Mouse (Mus musculus) heart, postnatal 0 days (tissue): ENCODE measurements around the gene Mrpl19. TPM values are rescaled to one million over a fixed set of nuclear protein-coding genes. Genes with fewer than 3 reads are reported as not detected.
A peak's percentile ranks its signal among the peaks of the same experiment; 100 is the strongest.

ENCODE experiments used
- ATAC-seq: fragments of 200-750 bp; cut with Nextera tagmentation; 2 replicates; pipeline ENCODE4 v1.8.0; 2017; ENCODE audit warnings: low read depth, moderate number of reproducible peaks, moderate library complexity; ENCODE audit not compliant: insufficient read depth
- DNase-seq: peaks from one replicate; pipeline ENCODE4 v3.0.0-alpha.2; 2016; ENCODE audit warnings: low spot score
- H3K27ac ChIP-seq: fragments of 300-500 bp; sonication (generic); 2 replicates; pipeline ENCODE4 v1.5.1; 2014; ENCODE audit warnings: low read depth, mild to moderate bottlenecking
- H3K27me3 ChIP-seq: fragments of 300-500 bp; sonication (generic); 2 replicates; pipeline ENCODE4 v1.6.1; 2014; ENCODE audit warnings: low read length, mixed read lengths; ENCODE audit not compliant: control insufficient read depth, insufficient read depth
- H3K36me3 ChIP-seq: fragments of 300-500 bp; sonication (generic); replicated peaks from 2 replicates; pipeline ENCODE4 v1.6.1; 2014; ENCODE audit warnings: low read length, mixed read lengths; ENCODE audit not compliant: control insufficient read depth, insufficient read depth
- H3K4me1 ChIP-seq: fragments of 300-500 bp; sonication (generic); 2 replicates; pipeline ENCODE4 v1.6.1; 2014; ENCODE audit warnings: antibody characterized with exemption; ENCODE audit not compliant: control insufficient read depth, insufficient read depth
- H3K4me2 ChIP-seq: fragments of 300-500 bp; sonication (generic); 2 replicates; pipeline ENCODE4 v1.6.1; 2014; ENCODE audit warnings: low read depth, mild to moderate bottlenecking, low read length, moderate library complexity
- H3K4me3 ChIP-seq: fragments of 300-500 bp; sonication (generic); 2 replicates; pipeline ENCODE4 v1.5.1; 2014; ENCODE audit warnings: low read depth, low read length
- H3K9ac ChIP-seq: fragments of 300-500 bp; sonication (generic); replicated peaks from 2 replicates; pipeline ENCODE4 v1.6.1; 2014; ENCODE audit warnings: low read depth, low read length, mixed read lengths
- H3K9me3 ChIP-seq: fragments of 300-500 bp; sonication (generic); replicated peaks from 2 replicates; pipeline ENCODE4 v1.6.1; 2016; ENCODE audit warnings: low read length; ENCODE audit not compliant: control insufficient read depth
- CTCF ChIP-seq: IDR thresholded peaks from 2 replicates; pipeline ENCODE4 v1.5.1; 2016; ENCODE audit warnings: antibody characterized with exemption, control low read depth, low read depth
- EP300 ChIP-seq: IDR thresholded peaks from 2 replicates; pipeline ENCODE4 v1.6.1; 2016; ENCODE audit warnings: antibody characterized with exemption, low read depth
- WGBS: fragments of 180-500 bp; shearing (Covaris S2); extraction: QIAGEN DNeasy Blood & Tissue Kit; methylation state at CpG from one replicate; pipeline ENCODE4 v1.1.7; 2014; 5-methylcytosine and 5-hydroxymethylcytosine counted together
- polyA plus RNA-seq: library from polyadenylated mRNA; unstranded; fragments of >200 nt; fragmentation: Nextera tagmentation; extraction: Ambion mirVana; gene quantifications from 2 replicates; pipeline ENCODE4 v1.2.1, GENCODE M21; 2015
- total RNA-seq: library from RNA; depleted of rRNA; stranded (reverse); fragments of >200 nt; gene quantifications from 2 replicates; pipeline ENCODE4 v1.2.3, GENCODE M21; 2014; ENCODE audit warnings: low replicate concordance; rRNA removed

Mrpl19 gene
- total RNA-seq (6.4 and 21.4 TPM in 2 replicates), polyA plus RNA-seq (44.2 and 47.3 TPM in 2 replicates)

GRCm38 (mm10) chr6:81965296-81966067, at the start of gene Mrpl19:
Gene Mrpl19 (minus strand): TSS chr6:81965958.
- peak within 1 kb of the TSS; percentile 88 for H3K4me3 ChIP-seq
- H3K4me1 ChIP-seq: peaks cover 9% of the 10 kb centered on the region
- H3K4me2 ChIP-seq: peak within 1 kb of the TSS; percentile 68
- TF ChIP-seq CTCF: no peak
- peaks cover 32% of the 10 kb centered on the region for H3K36me3 ChIP-seq
- peak; percentile 83 for DNase-seq
- no peak within 1 kb of the TSS for H3K27ac ChIP-seq
- peak; percentile 99 for ATAC-seq
- H3K9ac ChIP-seq: peak within 1 kb of the TSS; percentile 78
- no peaks in the 10 kb centered on the region for H3K9me3 ChIP-seq
- WGBS: under 1% methylated on average over 44 of the region's 44 CpGs
- H3K27me3 ChIP-seq: no peaks in the 10 kb centered on the region

DNA sequence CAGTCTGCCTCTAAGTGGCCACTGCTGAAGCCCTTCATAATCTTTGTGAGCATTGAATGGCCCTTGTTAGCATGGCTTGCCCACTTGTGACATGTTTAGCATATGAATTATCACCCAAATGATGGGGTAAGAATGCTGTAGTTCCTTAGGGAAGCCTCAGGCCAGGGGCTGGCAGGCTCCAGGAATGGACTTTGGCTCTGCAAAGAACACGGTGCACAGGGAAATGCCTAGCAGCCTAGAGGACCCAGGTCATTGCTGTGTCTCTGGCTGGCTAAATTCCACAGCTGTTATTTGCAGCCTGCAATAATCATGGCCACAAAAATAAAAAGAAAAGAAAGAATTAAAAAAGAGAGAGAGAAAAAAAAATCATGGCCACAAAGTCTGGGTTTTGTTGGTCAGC, 46.6 kb upstream of the Mrpl19 start:
- H3K9ac ChIP-seq: no peak overlapping the region
- H3K4me3 ChIP-seq: no peak overlapping the region
- ATAC-seq: no peak
- H3K27me3 ChIP-seq: no peaks in the 10 kb centered on the region
- H3K9me3 ChIP-seq: no peaks in the 10 kb centered on the region
- TF ChIP-seq CTCF: no peak
- TF ChIP-seq EP300: no peak
- no peak overlapping the region for H3K4me2 ChIP-seq
- no peaks in the 10 kb centered on the region for H3K4me1 ChIP-seq
- no peak for DNase-seq
- no peaks in the 10 kb centered on the region for H3K36me3 ChIP-seq
- no peak overlapping the region for H3K27ac ChIP-seq
- WGBS: 75% methylated on average over 1 of the region's 1 CpGs

DNA sequence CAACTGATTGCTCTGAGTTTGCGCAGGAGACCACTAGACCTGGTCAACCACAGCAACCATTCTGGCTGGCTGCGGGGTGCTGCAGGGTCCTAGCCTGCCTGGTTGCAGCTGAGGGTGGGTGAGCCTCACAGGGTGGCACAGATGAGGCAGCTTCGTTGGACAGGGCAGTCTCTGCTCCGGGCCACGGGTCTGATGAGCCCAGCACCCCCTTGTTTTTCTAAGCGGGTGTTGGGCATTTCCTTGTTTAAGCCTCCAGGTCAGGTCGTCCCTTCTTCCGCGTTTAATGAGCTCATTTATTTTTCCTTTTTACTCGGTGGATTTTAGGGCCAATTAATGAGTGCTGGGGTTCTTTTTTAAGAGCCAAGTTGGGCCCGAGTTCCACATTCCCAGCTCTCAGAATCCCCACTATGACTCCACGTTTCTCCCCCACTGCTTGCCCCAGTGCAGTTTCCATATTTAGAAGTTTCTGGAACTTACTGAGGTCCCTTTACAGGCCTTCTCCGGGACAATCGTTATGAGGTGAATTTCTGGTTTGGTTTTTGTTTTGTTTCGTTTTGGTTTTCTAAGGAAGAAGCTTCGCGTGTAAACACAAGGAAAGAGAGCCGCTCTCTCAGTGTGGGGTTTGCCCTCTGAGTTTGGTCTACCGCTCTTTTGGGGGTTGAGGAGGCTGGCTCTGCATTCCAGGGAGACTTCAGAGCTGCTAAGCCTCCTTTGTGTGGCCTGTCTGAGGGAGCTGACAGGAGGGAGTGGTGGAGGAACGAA, 24.5 kb upstream of the Mrpl19 start:
- no peak overlapping the region for H3K4me3 ChIP-seq
- 48% methylated on average over 20 of the region's 20 CpGs for whole genome bisulfite sequencing
- no peaks in the 10 kb centered on the region for H3K36me3 ChIP-seq
- no peak overlapping the region for H3K4me2 ChIP-seq
- no peaks in the 10 kb centered on the region for H3K4me1 ChIP-seq
- no peaks in the 10 kb centered on the region for H3K27me3 ChIP-seq
- no peak for DNase-seq
- H3K9ac ChIP-seq: no peak overlapping the region
- no peak for ATAC-seq
- no peaks in the 10 kb centered on the region for H3K9me3 ChIP-seq
- TF ChIP-seq CTCF: no peak
- TF ChIP-seq EP300: no peak
- H3K27ac ChIP-seq: no peak overlapping the region

GRCm38 (mm10) chr6:81988341-81988740, 22.6 kb upstream of the Mrpl19 start:
- Histone ChIP-seq H3K36me3 (no peaks in the 10 kb centered on the region), H3K27ac (no peak overlapping the region), H3K9ac (no peak overlapping the region), H3K4me2 (no peak overlapping the region), H3K27me3 (0 out of 2 replicates have a peak, but pooled peaks cover 4% of the 10 kb centered on the region), H3K4me1 (no peaks in the 10 kb centered on the region), H3K4me3 (no peak overlapping the region), H3K9me3 (no peaks in the 10 kb centered on the region)
- DNase-seq (no peak), ATAC-seq (no peak)
- TF ChIP-seq EP300 (no peak), CTCF (no peak)
- 93% methylated on average over 5 of the region's 5 CpGs for WGBS

DNA sequence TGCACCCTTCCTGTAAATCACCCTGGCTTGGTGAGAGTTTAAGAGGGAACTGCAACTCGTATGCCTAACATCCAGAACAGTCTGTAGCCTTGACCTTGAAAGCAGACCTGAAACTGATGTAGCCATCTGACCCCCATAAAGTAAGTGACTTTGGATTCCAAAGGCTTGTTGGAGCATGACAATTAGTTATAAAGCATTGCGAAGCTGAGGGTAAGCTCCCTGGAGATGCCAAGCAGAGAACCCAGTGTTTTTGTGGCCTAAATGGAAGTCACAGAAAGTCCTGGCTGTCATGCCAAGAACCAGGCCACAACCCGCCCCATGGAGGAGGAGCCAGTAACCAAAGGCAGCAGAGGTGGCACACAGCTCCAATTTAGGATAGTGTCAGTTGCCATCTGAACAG, 21.8 kb upstream of the Mrpl19 start:
- H3K9ac ChIP-seq: no peak overlapping the region
- no peaks in the 10 kb centered on the region for H3K9me3 ChIP-seq
- DNase-seq (no peak), ATAC-seq (no peak)
- TF ChIP-seq CTCF (no peak), EP300 (no peak)
- H3K4me1 ChIP-seq: no peaks in the 10 kb centered on the region
- 72% methylated on average over 3 of the region's 3 CpGs for WGBS
- H3K36me3 ChIP-seq: no peaks in the 10 kb centered on the region
- 0 out of 2 replicates have a peak, but pooled peaks cover 4% of the 10 kb centered on the region for H3K27me3 ChIP-seq
- H3K27ac ChIP-seq: no peak overlapping the region
- no peak overlapping the region for H3K4me3 ChIP-seq
- no peak overlapping the region for H3K4me2 ChIP-seq
